Mouse (Mus musculus) small intestine, adult 2 months (tissue): ENCODE data around the gene Alpl.

Experiments used
- CTCF ChIP-seq: fragments of 200-500 bp; IDR thresholded peaks from 2 replicates; pipeline ENCODE4 v1.5.1; 2012; ENCODE audit warnings: low read depth, mild to moderate bottlenecking, control low read depth, inconsistent platforms, low read length, moderate library complexity, mixed read lengths; ENCODE audit not compliant: insufficient replicate concordance, insufficient read length; ENCODE audit errors: extremely low read depth
- POLR2A ChIP-seq: fragments of 200-500 bp; IDR thresholded peaks from 2 replicates; pipeline ENCODE4 v1.6.1; 2012; ENCODE audit warnings: low read depth, mild to moderate bottlenecking, control low read depth, inconsistent platforms, low read length, moderate library complexity

DNA sequence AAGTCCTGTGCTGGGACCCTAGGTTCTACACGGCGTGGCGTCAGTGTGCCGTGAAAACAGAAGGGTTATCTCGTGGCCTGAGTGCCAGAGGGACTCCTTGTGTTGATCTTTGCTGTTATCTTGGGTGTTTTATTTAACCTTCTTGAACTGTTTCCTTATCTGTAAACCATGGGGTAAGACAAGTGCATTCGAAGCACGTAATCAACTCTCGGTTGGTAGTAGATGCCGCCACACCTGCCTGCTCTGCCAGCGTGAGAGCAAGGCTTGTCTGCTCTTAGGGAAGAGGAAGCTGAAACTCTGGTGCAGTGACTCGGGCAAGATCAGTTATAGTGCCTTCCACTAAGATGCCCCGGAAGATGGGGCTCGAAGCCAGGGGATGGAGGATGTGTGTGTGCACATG lies 83.2 kb downstream of the Alpl start:
- TF ChIP-seq CTCF = no peak
- no peak for TF ChIP-seq POLR2A
